Comparison of ENCODE assay signal across 15 mouse cellular contexts in the genomic region with DNA sequence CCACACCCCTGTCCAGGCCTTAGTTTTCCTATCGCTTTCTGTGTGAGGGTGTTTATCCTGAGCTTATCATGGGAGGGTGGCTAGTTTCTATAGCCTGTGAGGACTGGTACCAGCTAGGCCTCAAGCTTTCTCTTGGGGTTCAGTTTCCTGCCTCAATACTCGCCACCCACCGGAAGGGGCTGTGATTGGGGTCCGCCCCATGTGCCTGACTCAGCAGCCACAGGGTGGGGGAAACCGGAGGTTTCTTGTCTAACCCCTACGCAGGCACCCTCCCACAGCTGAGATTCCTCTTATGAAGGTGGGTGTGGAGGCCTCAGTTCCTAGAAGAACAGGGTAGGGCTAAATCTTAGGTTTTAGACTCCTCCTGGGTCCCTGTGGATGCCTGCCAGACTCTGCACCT. TPM values are rescaled to one million over a fixed set of nuclear protein-coding genes. Genes with fewer than 3 reads are reported as not detected.
A peak's percentile ranks its signal among the peaks of the same experiment; 100 is the strongest.
DNase-seq lines count a peak whose midpoint lies in the region; ATAC-seq and TF ChIP-seq lines count a peak whose summit lies in the region.
"Had no signal": no experiment of that assay in that cellular context is flagged by ENCODE, and none has a peak within 500 bp of the region (broad histone marks: within the 10 kb centered on the region; RNA-seq: fewer than 3 reads in every experiment).

No protein-coding gene starts in this region.

- DNase-seq in heart, adult 2 months, result peak in 1 of 2 experiments; percentile 46
- DNase-seq in heart, adult 8-10 months (ENCODE audit: low spot score), result no peak
- no peak for DNase-seq in lung, embryonic 14.5 days
- no peak for DNase-seq in lung, postnatal 0 days (ENCODE audit: low spot score)
- peak; percentile 75 for DNase-seq in thymus, postnatal 14 days
- no peak for DNase-seq in layer of hippocampus, postnatal 14 days (ENCODE audit: low spot score in 2 of 2)
- DNase-seq in cerebellum, adult 11 months, result no peak
- DNase-seq: adrenal gland, postnatal 36 days; cerebellum, adult 9-11 months; kidney, postnatal 36 days; right cerebral cortex, postnatal 14 days had no signal

- H3K4me1 ChIP-seq in heart, adult 2 months (ENCODE audit: control insufficient read depth, insufficient read depth, low read length), result peaks cover 57% of the 10 kb centered on the region
- peaks cover 11% of the 10 kb centered on the region for H3K4me1 ChIP-seq in lung, embryonic 14.5 days (ENCODE audit: insufficient read depth)
- peaks cover 16% of the 10 kb centered on the region; the same call in 1 of the 2 replicates for H3K4me1 ChIP-seq in lung, postnatal 0 days (ENCODE audit: insufficient read depth, low read depth, low read length)

- no peak overlapping the region for H3K9ac ChIP-seq in heart, adult 2 months (ENCODE audit: low read depth, low read length)
- H3K9ac ChIP-seq in lung, embryonic 14.5 days, result no peak overlapping the region
- H3K9ac ChIP-seq in lung, postnatal 0 days (replicated peaks; ENCODE audit: low read depth), result no peak overlapping the region
- H3K9ac ChIP-seq: midbrain, embryonic 12.5 days; neural tube, embryonic 15.5 days had no signal

- H3K27me3 ChIP-seq in heart, adult 2 months (ENCODE audit: control insufficient read depth, insufficient read depth, low read length), result no peaks in the 10 kb centered on the region
- H3K27me3 ChIP-seq in lung, embryonic 14.5 days (ENCODE audit: insufficient read depth, low read length), result no peaks in the 10 kb centered on the region
- H3K27me3 ChIP-seq in lung, postnatal 0 days (replicated peaks; ENCODE audit: insufficient read depth, low read length), result no peaks in the 10 kb centered on the region
- H3K27me3 ChIP-seq: midbrain, embryonic 12.5 days; neural tube, embryonic 15.5 days had no signal

- intact Hi-C loops in heart, adult 2 months (cut with DNase I), result no loop called here

- no peak for ATAC-seq in lung, embryonic 14.5 days (ENCODE audit: insufficient read depth)
- no peak for ATAC-seq in lung, postnatal 0 days
- ATAC-seq: hindbrain, embryonic 16.5 days had no signal

- peak overlapping the region; percentile 45 for H3K27ac ChIP-seq in heart, adult 2 months
- H3K27ac ChIP-seq in lung, embryonic 14.5 days (ENCODE audit: low read depth), result 0 out of 2 replicates have a peak overlapping the region, but pooled peaks have one; percentile 18
- no peak overlapping the region for H3K27ac ChIP-seq in lung, postnatal 0 days (ENCODE audit: low read length)
- H3K27ac ChIP-seq in macrophage, result peak overlapping the region; percentile 16
- H3K27ac ChIP-seq: midbrain, embryonic 12.5 days; neural tube, embryonic 15.5 days had no signal

- H3K4me3 ChIP-seq in heart, adult 2 months, result no peak overlapping the region
- no peak overlapping the region for H3K4me3 ChIP-seq in lung, embryonic 14.5 days (ENCODE audit: low read depth, low read length)
- H3K4me3 ChIP-seq in lung, postnatal 0 days (ENCODE audit: low read depth, low read length), result no peak overlapping the region
- H3K4me3 ChIP-seq in macrophage (ENCODE audit: inconsistent target), result no peak overlapping the region
- H3K4me3 ChIP-seq: midbrain, embryonic 12.5 days; neural tube, embryonic 15.5 days had no signal

- no peak for TF ChIP-seq POLR2A in heart, adult 2 months (IDR thresholded peaks at IDR 0.05; ENCODE audit: insufficient read depth, low read depth, low read length)

- TF ChIP-seq CTCF in heart, adult 2 months (IDR thresholded peaks at IDR 0.05), result no peak
- TF ChIP-seq CTCF in lung, embryonic 14.5 days (IDR thresholded peaks at IDR 0.05; ENCODE audit: low read depth), result no peak
- no peak for TF ChIP-seq CTCF in lung, postnatal 0 days (IDR thresholded peaks at IDR 0.05)

- no peak overlapping the region for H3K4me2 ChIP-seq in lung, embryonic 14.5 days
- H3K4me2 ChIP-seq in lung, postnatal 0 days (replicated peaks; ENCODE audit: low read depth, low read length), result no peak overlapping the region
- H3K4me2 ChIP-seq: midbrain, embryonic 12.5 days; neural tube, embryonic 15.5 days had no signal

- TF ChIP-seq EP300 in heart, adult 2 months (IDR thresholded peaks at IDR 0.05; ENCODE audit: insufficient read depth, low read depth, low read length), result no peak
- no peak for TF ChIP-seq EP300 in lung, postnatal 0 days (IDR thresholded peaks at IDR 0.05)

- no peaks in the 10 kb centered on the region for H3K9me3 ChIP-seq in lung, embryonic 14.5 days (ENCODE audit: low read depth, low read length)
- H3K9me3 ChIP-seq in lung, postnatal 0 days (ENCODE audit: low read length), result no peaks in the 10 kb centered on the region
- H3K9me3 ChIP-seq: midbrain, embryonic 12.5 days; neural tube, embryonic 15.5 days had no signal

- no peaks in the 10 kb centered on the region for H3K36me3 ChIP-seq in heart, adult 2 months (ENCODE audit: control insufficient read depth, insufficient read depth, low read length)
- no peaks in the 10 kb centered on the region for H3K36me3 ChIP-seq in lung, embryonic 14.5 days (ENCODE audit: insufficient read depth)
- H3K36me3 ChIP-seq in lung, postnatal 0 days (ENCODE audit: insufficient read depth, low read length), result no peaks in the 10 kb centered on the region
- H3K36me3 ChIP-seq in macrophage (ENCODE audit: inconsistent target), result no peaks in the 10 kb centered on the region
- H3K36me3 ChIP-seq: midbrain, embryonic 12.5 days; neural tube, embryonic 15.5 days had no signal

- H3K79me2 ChIP-seq in heart, adult 2 months (replicated peaks; ENCODE audit: control insufficient read depth, insufficient read depth, low read length), result peaks cover 15% of the 10 kb centered on the region; the same call in 1 of the 2 replicates
- peaks cover 100% of the 10 kb centered on the region for H3K79me2 ChIP-seq in macrophage (ENCODE audit: inconsistent target)

- 56% methylated on average over 6 of the region's 6 CpGs for WGBS in heart, adult 2 months
- 79% methylated on average over 6 of the region's 6 CpGs for WGBS in lung, embryonic 14.5 days
- WGBS in lung, postnatal 0 days, result 82% methylated on average over 6 of the region's 6 CpGs
- 20% methylated on average over 6 of the region's 6 CpGs for WGBS in macrophage (ENCODE audit: missing documents)

RNA-seq across cellular contexts. Expression of a gene that starts 17.4 kb away (rescaled TPM):
- total RNA-seq in heart, adult 2 months (2021), result 10 to 100 TPM; 45.1 to 52.0 TPM
- polyA plus RNA-seq in heart, adult 2 months (2012; rRNA removed), result 42.7 and 52.6 TPM in 2 replicates
- 10 to 100 TPM; 50.5 to 61.2 (median 56.9) TPM for total RNA-seq in heart, adult 8-10 months (2022)
- 9.1 and 10.3 TPM in 2 replicates for polyA plus RNA-seq in lung, embryonic 14.5 days (2014; fragmentation: Nextera tagmentation; extraction: Ambion mirVana)
- 9.6 and 10.3 TPM in 2 replicates for polyA plus RNA-seq in lung, postnatal 0 days (2015; fragmentation: Nextera tagmentation; extraction: Ambion mirVana)
- 10 to 100 TPM in 21 of 26 experiments, 1 to 10 TPM in 5; 3.9 to 46.2 (median 29.2) TPM for total RNA-seq in macrophage (2018; cell fraction: chromatin; rRNA removed)
- total RNA-seq in macrophage (2018; cell fraction: cytosol; rRNA removed), result 10 to 100 TPM; 24.1 to 65.6 (median 50.5) TPM
- 10 to 100 TPM in 25 of 26 experiments, 1 to 10 TPM in 1; 8.2 to 53.4 (median 42.8) TPM for total RNA-seq in macrophage (2018; cell fraction: nucleus; rRNA removed)
- polyA plus RNA-seq in macrophage (2018), result 41.3 to 42.8 TPM (median 41.9 TPM) in 3 replicates
- total RNA-seq in layer of hippocampus, postnatal 14 days (2021), result 10 to 100 TPM; 19.4 to 21.0 TPM
